Mouse (Mus musculus) ES-E14 (cell line): ENCODE data around the gene Sephs1.

ENCODE experiments used
- CHD2 ChIP-seq: IDR thresholded peaks from 2 replicates; pipeline ENCODE4 v1.6.1; 2014; ENCODE audit warnings: mild to moderate bottlenecking, low read depth, low read length, inconsistent platforms
- ZC3H11A ChIP-seq: IDR thresholded peaks from 2 replicates; pipeline ENCODE4 v1.6.1; 2012; ENCODE audit warnings: low read depth, mild to moderate bottlenecking, inconsistent platforms, low read length, borderline replicate concordance

GRCm38 (mm10) chr2:4921019-4921418 lies 39.7 kb downstream of the Sephs1 start:
- TF ChIP-seq CHD2, result no peak
- no peak for TF ChIP-seq ZC3H11A
